Mouse (Mus musculus) layer of hippocampus, adult 2 months (tissue): ENCODE measurements around the gene Fam155a. TPM values are rescaled to one million over a fixed set of nuclear protein-coding genes. Genes with fewer than 3 reads are reported as not detected.
A peak's percentile ranks its signal among the peaks of the same experiment; 100 is the strongest.

ENCODE experiments used
- DNase-seq, 2 experiments: peaks; one replicate each; pipeline ENCODE4 v3.0.0; 2022; ENCODE audit warnings: low spot score in 2 of 2
- H3K27ac ChIP-seq: fragments of 200-600 bp; 2 replicates; pipeline ENCODE4 v1.8.1; 2022
- H3K4me3 ChIP-seq: fragments of 200-600 bp; 2 replicates; pipeline ENCODE4 v1.8.1; 2022; ENCODE audit warnings: mild to moderate bottlenecking
- CTCF ChIP-seq: fragments of 200-600 bp; conservative IDR thresholded peaks from 2 replicates; pipeline ENCODE4 v1.8.1; 2022; ENCODE audit warnings: antibody characterized with exemption, mild to moderate bottlenecking, moderate library complexity
- total RNA-seq, 2 experiments: library from RNA; stranded (reverse); gene quantifications; 2 replicates each; pipeline ENCODE4 v1.2.3; 2021

The Fam155a gene
- total RNA-seq, 2 experiments from 2014 or later, result 123 to 128 TPM

GRCm38 (mm10) chr8:9248109-9248821, 522.7 kb downstream of the Fam155a start:
- Histone ChIP-seq H3K27ac (peak overlapping the region; percentile 67), H3K4me3 (no peak overlapping the region)
- DNase-seq, result no peak
- TF ChIP-seq CTCF, result no peak

GRCm38 (mm10) chr8:9245994-9246393, 525.0 kb downstream of the Fam155a start:
- TF ChIP-seq CTCF, result no peak
- DNase-seq, result no peak
- Histone ChIP-seq H3K27ac (no peak overlapping the region), H3K4me3 (no peak overlapping the region)

GRCm38 (mm10) chr8:9240996-9241395, 530.0 kb downstream of the Fam155a start:
- no peak overlapping the region for H3K4me3 ChIP-seq
- TF ChIP-seq CTCF, result no peak
- no peak overlapping the region for H3K27ac ChIP-seq
- no peak for DNase-seq

- no peak for DNase-seq
- H3K4me3 ChIP-seq, result no peak overlapping the region
- no peak for TF ChIP-seq CTCF
- no peak overlapping the region for H3K27ac ChIP-seq
Observed at GRCm38 (mm10) chr8:9239741-9240140, 531.2 kb downstream of the Fam155a start.

- TF ChIP-seq CTCF, result no peak
- Histone ChIP-seq H3K4me3 (no peak overlapping the region), H3K27ac (no peak overlapping the region)
- no peak for DNase-seq
Observed at GRCm38 (mm10) chr8:9238974-9239373, 532.0 kb downstream of the Fam155a start.

- peak overlapping the region; percentile 15; the same call in 1 of the 2 replicates for H3K4me3 ChIP-seq
- TF ChIP-seq CTCF, result peak; percentile 97
- peak overlapping the region; percentile 53; the same call in 1 of the 2 replicates for H3K27ac ChIP-seq
- DNase-seq, result peak; percentile 93 to 98
Observed at GRCm38 (mm10) chr8:9233326-9233919, 537.5 kb downstream of the Fam155a start.

- Histone ChIP-seq H3K27ac (0 out of 2 replicates have a peak overlapping the region, but pooled peaks have one; percentile 53), H3K4me3 (no peak overlapping the region)
- TF ChIP-seq CTCF, result peak; percentile 86
- DNase-seq, result peak; percentile 73 to 75
Observed at GRCm38 (mm10) chr8:9227779-9228464, 543.0 kb downstream of the Fam155a start.

- no peak for TF ChIP-seq CTCF
- DNase-seq, result peak; percentile 61 to 65
- peak overlapping the region; percentile 43; the same call in 1 of the 2 replicates for H3K27ac ChIP-seq
Observed at GRCm38 (mm10) chr8:9226767-9227166, 544.2 kb downstream of the Fam155a start.

GRCm38 (mm10) chr8:9211751-9212150, 559.2 kb downstream of the Fam155a start:
- no peak for DNase-seq
- TF ChIP-seq CTCF, result no peak
- H3K27ac ChIP-seq, result no peak overlapping the region
- H3K4me3 ChIP-seq, result no peak overlapping the region

More at GRCm38 (mm10) chr8:9226767-9227166, 544.2 kb downstream of the Fam155a start:
- no peak overlapping the region for H3K4me3 ChIP-seq

- no peak for TF ChIP-seq CTCF
- Histone ChIP-seq H3K4me3 (no peak overlapping the region), H3K27ac (no peak overlapping the region)
- no peak for DNase-seq
Observed at GRCm38 (mm10) chr8:9207505-9208051, 563.4 kb downstream of the Fam155a start.

GRCm38 (mm10) chr8:9204345-9205067, 566.5 kb downstream of the Fam155a start:
- TF ChIP-seq CTCF, result no peak
- no peak for DNase-seq
- no peak overlapping the region for H3K27ac ChIP-seq
- H3K4me3 ChIP-seq, result no peak overlapping the region

- no peak for DNase-seq
- no peak for TF ChIP-seq CTCF
- H3K4me3 ChIP-seq, result no peak overlapping the region
- no peak overlapping the region for H3K27ac ChIP-seq
Observed at GRCm38 (mm10) chr8:9200099-9200498, 570.9 kb downstream of the Fam155a start.
